Mouse (Mus musculus) heart, postnatal 25 days (tissue): ENCODE measurements around the gene Hs3st6. TPM values are rescaled to one million over a fixed set of nuclear protein-coding genes. Genes with fewer than 3 reads are reported as not detected.

Source experiments
- DNase-seq: peaks from one replicate; pipeline ENCODE4 v3.0.0; 2022; ENCODE audit warnings: low spot score
- intact Hi-C: fragments of 180-260 bp; cut with DNase I; formaldehyde crosslinking; loops from one replicate; pipeline ENCODE4 v1.15.1; 2025
- total RNA-seq, 2 experiments: library from RNA; stranded (reverse); gene quantifications; 2 replicates each; pipeline ENCODE4 v1.2.3; 2021

Hs3st6 gene
- total RNA-seq, 2 experiments from 2014 or later: not detected

DNA sequence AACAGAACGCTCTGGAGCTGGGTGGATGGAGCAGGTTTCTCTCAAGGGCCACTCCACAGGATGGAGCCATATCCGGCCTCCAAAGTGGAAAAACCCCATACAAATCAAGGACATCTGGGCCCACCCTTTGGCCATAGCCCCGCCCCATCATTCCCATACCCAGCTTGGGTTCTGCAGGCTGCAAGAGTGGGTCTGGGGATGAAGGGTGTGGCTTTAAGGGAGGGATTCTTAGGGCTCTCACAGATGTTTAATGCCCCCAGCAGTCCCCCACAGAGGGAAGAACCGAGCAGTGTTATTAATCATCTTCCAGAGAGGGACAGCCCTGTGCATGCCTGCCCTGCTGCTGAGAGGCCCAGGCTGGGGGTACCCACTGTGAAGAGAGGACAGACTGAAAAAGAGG lies 5.8 kb upstream of the Hs3st6 start:
- intact Hi-C loops: loop anchor here (10.0 kb wide), 2 partner anchors 268 to 378 kb away; partner anchors contain the start of genes Cramp1l, Ift140 and Ptx4
- no peak for DNase-seq

DNA sequence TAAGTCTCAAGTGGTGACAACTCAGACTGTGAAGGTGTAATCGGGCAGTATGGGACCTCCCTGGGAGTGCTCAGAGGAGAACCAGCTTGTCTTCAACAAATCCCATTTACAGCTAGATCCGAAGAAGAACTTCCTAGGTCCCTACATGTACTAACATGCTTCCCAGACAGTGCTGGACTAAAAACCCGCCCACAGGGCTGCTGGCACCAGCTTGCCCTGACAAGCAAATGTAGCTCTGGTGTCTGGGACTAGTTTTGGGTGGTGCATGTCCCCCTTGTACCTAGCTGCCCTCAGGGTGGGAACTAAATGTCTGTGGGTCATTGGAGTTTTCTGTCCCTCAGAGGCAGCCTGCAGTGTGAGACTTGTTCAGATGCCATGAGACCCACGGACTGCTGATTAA lies 1.3 kb upstream of the Hs3st6 start:
- intact Hi-C loops: no loop called here
- DNase-seq: no peak

DNA sequence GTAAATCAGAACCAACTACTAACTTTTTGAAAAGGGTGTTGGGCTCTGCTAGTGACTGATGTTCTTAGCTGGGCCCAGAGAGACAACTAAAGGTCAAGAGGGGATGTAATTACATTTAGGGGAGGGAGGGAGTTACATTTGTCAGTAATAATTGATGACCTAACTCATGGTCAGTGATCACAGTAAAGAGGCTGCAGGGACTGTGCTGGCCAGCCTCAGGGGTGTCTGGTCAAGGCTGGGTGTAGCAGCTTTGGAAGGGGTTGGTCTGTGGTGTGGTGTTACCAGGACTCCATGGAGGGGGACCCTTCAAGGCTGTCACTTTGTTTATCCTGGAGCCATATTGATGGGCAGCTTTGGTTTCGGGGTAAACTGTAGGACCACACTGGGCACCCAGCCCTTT lies 4.6 kb downstream of the Hs3st6 start:
- DNase-seq: no peak
- intact Hi-C loops: no loop called here

DNA sequence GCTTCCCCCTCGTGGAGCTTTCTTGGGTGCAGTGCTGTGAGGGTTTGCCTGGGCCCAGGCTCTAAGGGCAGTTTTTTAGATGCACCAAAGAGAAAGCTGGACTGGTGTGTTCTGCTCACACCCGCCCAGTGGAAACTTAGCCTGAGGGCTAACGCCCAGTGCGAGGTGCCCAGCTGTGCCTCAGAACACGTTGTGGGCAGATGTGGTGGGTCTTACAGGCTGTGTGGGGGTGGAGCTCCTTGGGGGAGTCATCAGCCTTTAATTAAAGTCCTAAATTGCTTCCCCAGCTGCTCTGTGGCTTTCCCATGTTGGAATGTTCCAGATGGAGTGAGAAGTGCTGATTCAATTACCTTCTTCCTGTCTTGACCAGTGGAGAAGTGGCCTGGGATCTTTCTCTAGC lies 8.3 kb downstream of the Hs3st6 start:
- intact Hi-C loops: no loop called here
- DNase-seq: no peak

DNA sequence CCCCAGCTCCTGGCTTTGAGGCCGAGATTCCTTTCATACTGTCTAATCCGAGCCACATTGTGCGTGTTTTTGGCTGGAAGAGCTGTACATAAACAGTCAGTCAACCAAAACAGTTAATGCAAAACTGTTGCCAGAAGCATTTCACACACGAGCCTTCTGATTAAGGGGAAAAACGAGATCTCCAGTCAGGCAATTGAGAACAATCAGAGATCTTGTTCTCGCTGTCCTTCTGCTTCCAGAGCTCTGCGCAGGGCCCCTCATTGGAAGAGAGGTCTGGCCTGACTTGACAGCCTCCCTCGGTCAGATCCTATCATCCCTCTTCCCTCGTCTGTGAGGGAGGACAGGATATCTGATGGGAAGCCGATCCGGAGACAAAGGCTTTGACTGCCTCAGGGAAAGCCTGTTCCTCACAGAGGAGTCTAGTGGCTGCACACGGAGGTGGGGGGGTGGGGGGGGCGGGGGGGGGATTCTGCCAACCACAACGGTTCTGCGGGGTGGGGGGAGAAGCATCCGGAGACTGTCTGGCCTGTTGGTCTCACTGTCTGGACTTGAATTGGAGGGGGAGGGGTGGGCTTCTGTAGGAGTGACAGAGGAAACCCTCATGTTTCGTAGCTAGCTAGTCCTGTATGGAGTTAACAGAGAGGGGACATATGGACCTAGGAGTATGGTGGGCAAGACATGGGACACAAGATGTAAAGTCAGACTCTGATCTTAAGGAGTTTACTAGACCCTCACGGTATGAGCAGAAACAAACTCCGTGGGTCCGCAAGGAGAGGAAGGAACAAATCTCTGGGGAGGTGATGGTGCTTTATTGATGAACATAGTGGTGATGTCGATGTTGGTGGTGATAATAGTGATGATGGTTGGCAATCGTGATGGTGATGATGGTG lies 12.5 kb downstream of the Hs3st6 start:
- intact Hi-C loops: no loop called here
- DNase-seq: no peak

DNA sequence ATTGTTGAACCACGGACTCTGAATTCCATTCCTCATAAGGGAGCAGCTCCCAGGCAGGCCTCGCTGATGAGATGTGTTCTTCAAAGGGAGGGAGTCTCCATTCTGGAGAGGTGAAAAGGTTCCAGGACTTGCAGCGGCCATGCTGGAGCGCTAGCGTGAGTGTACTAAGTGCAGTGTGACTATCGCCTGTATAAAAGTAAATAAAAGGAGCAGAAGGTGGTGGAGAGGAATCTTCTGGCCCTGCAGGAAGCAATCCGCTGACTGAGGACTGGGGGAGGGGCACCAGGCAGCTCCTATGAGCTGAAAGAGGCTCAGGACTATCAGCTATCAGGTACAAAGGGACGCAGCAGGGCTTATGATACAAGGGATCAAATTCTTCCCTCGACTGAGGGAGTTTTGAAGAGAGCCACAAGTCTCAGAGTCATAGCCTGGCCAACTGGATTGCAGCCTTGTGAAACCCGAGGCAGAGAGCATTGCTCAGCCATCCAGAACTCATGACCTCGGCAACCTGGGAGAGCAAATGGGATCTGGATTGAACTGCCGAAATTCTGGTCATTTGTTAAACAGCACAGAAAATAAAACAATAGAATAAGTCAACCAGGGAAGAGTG lies 13.6 kb downstream of the Hs3st6 start:
- DNase-seq: no peak
- intact Hi-C loops: no loop called here

DNA sequence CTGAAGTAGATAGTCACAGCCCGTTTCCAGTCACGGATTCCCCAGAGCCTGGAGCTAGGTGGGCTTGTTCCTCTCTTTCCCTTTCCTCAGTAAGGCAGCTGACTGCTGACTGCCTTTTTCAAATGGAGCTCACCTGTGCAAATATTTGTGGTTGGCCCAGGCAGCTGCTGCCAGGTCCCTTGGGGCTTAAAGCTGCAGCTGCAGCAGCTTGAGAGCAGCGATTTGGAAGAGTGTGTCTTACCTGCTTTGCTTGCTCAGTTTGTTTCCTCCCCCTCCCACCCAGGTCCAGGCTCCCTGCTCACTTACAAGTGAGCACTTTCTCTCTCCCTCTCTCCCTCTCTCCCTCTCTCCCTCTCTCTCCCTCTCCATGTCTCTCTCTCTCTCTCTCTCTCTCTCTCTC lies 16.4 kb downstream of the Hs3st6 start:
- DNase-seq: no peak
- intact Hi-C loops: no loop called here

DNA sequence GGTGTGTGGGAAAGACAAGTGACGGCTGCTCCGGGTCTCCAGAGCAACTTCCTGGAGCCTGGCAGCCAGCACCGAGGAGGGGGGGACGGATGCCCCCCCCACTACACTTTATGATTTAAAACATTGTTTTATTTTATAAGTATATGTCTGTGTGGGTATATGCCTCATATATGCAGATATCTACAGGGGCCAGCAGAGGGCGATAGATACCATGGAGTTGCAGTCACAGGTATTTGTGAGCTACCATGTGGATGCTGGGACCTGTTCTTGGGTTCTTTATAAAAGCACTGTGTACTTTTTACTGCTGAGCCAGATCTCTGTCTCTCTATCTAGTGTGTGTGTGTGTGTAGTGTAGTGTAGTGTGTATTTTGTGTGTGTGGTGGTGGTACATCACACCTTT lies 20.5 kb downstream of the Hs3st6 start:
- intact Hi-C loops: no loop called here

DNA sequence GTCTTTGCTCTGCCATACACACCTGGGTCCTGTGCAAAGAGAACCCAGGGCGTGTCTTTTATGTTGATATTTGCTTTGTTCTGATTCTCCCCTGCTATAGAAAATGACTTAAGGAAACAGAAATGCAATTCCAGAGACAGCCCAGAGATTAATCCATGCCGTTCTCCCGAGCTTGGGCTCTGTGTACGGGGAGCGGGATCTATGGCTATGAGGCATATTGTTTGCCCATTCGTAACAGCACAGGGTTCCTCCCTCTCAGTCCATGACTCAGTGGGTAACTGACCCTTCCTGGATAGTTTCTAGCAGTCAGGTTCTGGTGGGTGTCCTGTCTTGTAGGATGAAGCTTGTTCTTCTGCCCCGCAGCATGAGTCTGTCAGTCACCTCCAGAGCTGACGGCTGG lies 22.4 kb downstream of the Hs3st6 start:
- DNase-seq: no peak
- intact Hi-C loops: no loop called here

More for the DNA sequence above, 20.5 kb downstream of the Hs3st6 start:
- no peak for DNase-seq

DNA sequence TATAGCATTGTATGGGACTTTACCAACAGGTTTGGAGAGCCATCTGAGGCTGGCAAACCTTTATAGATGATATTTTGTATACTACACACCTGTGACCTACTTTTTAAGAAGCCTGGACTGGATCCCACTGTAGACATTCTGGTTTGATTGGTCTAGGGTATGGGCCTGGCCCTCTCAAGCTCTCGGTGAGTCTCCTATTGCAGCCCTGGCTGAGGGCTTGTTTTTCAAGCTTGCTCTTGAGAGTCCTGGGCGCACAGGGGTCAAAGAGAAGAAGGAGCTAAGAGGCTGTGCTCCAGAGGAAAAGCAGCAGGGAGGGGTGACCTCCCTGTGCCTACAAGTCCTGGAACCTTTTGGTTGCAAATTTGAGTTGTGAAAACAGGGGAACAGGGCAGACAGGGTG lies 24.3 kb downstream of the Hs3st6 start:
- DNase-seq: no peak
- intact Hi-C loops: no loop called here

DNA sequence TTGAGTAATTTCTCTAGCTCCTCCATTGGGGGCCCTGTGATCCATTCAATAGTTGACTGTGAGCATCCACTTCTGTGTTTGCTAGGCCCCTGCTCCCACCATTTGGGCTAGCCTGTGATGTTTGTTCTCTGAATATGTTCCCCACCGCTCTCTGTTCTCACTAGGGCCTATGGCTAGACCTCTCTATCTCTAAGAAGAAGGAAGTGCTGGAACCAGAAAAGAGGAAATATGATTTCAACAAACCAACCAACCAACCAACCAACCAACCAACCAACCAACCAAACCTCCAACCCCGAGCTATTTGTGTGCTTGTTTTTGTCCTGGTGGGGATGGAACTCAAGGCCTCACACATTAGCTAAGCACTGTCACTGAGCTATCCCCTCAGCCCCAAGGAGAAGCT lies 28.0 kb downstream of the Hs3st6 start:
- DNase-seq: no peak
- intact Hi-C loops: no loop called here

DNA sequence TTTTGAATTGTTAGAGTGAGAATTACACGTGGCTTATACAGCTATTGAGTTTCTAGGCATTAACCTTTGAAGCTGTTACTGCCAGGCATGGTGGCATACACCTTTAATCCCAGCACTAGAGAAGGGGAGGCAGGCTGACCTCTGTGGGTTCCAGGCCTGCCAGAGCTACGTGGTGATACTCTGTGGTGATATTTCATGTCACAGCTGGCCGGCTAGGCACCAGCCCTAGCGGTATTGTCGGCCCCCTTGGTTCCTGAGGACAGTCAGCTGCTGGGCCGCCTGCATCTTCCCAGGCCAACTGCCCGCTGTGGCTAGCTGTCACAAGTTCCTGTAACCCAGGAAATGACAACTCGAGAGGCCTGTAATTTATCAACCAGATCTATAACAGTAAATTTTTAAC lies 39.4 kb downstream of the Hs3st6 start:
- DNase-seq: no peak
- intact Hi-C loops: no loop called here

DNA sequence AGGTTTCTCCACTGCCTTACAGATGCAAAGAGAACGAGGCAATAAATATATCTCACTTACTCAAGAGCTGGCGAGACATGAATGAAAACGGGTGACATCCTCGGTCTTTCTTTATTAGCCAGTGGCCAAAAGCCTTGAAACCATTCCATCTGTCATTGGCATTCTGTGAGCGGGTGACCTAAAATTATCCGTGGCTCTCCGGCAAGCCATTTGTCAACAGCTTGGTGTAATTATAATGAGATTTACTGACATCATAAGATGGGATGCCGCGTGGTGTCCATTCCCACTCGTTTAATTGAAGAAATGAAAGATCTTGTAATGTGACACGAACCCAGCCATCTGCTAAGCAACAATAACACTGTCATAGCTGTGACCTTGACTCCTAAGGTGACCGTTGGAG lies 42.0 kb downstream of the Hs3st6 start:
- no peak for DNase-seq
- intact Hi-C loops: no loop called here

DNA sequence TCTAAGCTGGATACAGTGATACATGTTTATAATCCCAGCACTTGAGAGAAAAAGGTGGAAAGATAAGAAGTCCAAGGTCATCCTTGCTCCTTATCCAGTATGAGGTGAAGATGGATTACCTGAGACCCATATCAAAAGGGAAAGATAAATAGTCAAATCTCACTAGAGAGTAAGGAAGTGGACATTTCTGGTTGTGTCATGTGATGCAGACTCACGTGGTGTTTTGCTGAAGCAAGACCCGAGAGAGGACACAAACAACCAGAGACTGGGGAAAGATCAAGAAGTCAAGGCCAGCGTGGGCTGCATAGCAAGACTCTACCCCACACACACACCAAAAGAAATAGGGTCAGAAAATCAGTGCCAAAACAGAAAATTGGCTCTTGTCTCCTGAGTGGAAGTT lies 44.2 kb downstream of the Hs3st6 start:
- no peak for DNase-seq
- intact Hi-C loops: no loop called here

DNA sequence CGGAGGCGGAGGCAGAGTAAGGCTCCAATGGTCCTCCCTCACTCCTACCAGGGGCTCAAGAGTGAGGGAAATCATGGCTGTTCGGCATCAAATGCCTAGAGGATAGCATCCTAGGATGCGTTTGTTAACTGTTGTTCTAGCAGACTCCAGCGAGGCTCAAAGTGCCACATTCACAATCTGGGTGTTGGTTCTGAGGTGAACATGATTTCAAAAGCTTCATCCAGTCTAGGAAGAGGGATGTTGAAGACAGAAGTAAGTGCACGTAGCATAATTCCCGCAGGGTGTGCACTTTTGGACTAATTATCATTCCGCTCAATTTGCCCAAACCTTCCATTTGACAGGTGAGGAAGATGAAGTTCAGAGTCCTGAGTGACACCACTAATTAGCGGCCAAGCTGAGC lies 45.4 kb downstream of the Hs3st6 start:
- intact Hi-C loops: no loop called here

DNA sequence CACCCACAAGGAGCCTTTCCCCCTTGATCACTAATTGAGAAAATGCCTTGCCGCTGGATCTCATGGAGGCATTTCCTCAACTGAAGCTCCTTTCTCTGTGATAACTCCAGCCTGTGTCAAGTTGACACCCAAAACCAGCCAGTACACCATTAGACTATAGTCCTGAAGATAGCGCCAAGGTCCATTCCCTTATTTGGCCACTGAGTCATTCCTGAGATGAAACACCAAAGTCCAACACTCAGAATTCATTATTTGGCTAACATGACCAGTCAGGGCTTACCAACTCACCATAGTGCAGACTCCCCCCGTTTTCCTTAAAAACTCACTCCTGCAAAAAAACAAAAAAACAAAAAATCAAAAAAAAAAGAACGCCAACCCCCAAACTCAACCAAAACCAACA lies 46.7 kb downstream of the Hs3st6 start:
- intact Hi-C loops: no loop called here
- DNase-seq: no peak

More for the DNA sequence above, 45.4 kb downstream of the Hs3st6 start:
- no peak for DNase-seq

DNA sequence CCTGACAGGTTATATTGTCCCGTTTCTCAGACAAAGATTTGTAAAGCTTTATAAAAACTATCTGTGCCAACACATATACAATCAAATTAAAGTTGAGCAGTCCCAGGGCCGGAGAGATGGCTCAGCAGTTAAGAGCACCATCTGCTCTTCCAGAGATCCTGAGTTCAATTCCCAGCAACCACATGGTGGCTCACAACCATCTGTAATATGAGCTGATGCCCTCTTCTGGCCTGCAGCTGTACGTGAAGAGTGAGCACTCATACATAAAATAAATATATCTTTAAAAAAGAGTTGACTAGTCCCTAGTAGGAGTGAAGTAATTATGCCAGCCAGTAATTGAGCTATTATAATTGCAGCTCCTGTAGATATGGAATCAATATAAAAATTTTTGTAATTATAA lies 47.7 kb downstream of the Hs3st6 start:
- DNase-seq: no peak
- intact Hi-C loops: no loop called here

DNA sequence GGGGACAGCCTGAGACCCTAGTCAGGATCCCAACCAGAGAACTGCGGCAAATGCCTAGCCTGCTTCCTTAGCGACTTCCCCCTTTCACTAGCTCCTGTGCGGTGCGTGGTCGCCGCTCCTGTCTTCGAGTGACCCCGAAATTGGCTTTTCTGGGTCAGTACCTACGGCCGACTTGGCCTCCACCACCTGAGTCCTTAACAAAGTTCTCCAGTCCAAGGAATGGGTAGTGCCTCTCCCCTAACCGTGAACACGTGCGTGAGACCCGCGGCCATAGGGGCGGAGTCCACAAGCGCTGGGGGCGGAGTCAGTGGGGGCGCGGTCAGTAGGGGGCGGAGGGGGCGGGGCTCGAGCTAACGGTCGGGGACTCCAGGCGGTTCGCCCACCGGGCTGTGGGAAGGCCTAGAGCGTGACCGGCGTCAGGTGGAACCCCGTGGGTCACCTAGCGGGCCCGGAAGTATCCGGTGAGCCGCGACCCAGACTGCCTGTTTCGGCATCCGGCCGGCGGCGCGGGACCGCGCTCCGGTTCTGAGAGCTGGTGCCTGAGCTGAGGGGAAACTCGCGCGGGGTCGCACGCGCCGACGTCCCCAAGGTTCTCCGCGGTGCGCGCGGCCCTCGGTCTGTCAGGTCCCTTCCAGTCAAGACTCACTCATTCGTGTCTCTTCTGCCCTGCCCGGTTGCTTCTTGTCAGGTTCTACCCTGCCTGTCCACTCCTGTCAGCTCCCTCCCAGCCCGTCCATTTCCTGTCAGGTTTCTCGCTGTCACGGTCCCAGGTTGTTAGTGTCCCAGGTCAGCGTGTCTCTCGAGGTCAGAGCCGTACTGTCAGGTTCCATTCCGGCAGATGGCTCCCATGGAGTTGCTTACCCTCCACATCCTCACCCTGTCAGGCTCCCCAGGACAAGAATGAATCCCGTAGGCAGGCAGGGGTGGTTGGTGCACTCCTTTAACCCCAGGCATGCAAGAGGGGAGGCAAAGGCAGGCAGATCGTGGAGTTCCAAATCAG lies 51.5 kb downstream of the Hs3st6 start, which contains the start of gene Meiob:
Gene Meiob (plus strand): TSS at position 338 of the 1,000 bp plus-strand sequence.
- peak; percentile 6 for DNase-seq
- intact Hi-C loops: no loop called here
